Mouse (Mus musculus) testis, postnatal 14 days (tissue): ENCODE data around the gene Calm3.
A peak's percentile ranks its signal among the peaks of the same experiment; 100 is the strongest.

Experiments used
- DNase-seq: peaks from one replicate; pipeline ENCODE4 v3.0.0; 2021; ENCODE audit warnings: low spot score

Calm3 gene

DNA sequence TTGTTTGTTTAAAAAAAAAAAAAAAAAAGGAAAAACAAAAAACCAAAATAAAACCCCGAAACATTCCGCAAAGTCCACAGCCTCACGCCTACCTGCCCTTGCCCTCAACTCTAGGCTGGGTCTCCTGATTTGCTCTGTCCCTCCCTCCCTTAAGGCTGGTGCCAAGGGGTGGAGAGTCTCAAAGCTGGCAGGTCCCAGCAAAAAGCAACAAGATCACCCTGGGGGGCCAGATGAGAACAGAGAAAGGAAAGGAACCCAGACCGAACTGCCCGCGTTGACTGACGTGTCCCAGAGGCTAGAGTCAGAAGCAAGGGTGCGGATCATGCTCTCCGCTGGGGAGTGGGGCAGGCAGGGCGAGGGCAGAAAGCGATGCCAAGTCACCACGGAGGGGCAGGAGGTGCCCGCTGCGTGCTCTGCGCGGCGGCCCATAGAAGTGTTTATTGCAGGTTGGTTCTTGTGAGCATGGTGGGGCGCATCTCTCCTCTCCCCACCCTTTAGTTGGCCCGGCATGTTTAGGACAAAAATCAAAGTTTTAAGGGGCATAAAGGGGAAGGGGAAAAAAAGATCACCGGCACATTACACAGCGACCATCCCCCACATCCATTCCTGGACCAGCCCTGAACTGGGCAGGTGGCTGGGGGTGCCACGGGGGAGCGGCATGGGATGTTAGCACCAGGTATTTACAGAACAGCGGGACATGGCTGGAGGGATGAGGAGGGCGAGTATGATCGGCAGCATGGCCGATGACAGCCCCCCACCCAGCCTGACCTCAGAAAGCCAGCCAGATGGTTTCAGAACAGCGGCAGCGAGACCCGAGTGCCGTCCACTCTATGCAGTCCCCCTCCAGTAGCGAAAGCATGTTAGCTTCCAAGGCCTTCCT lies 8.2 kb downstream of the Calm3 start:
- DNase-seq = no peak

GRCm38 (mm10) chr7:16914453-16915343 lies 9.2 kb downstream of the Calm3 start:
- DNase-seq = no peak

GRCm38 (mm10) chr7:16913806-16914452 lies 10.0 kb downstream of the Calm3 start:
- DNase-seq = peak; percentile 35

DNA sequence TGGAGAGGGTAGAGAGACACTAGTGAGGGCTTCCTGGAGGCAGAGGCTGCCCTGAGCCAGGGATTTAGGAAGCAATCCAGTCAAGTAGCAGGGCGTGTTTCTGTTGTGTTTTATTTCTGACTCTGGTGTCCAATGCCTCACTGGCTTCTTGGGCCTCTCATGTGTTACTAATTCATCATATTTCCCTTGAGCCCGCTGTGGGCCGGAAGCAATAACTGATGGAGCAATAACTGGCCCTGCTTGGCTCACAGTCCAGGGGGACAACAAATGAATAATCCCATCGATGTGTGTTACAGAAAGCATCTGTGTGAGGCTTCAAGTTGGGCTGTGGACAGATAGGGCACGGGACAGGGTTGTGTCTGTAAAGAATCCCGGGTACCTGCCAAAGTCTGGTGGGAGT lies 11.6 kb downstream of the Calm3 start:
- DNase-seq = no peak

DNA sequence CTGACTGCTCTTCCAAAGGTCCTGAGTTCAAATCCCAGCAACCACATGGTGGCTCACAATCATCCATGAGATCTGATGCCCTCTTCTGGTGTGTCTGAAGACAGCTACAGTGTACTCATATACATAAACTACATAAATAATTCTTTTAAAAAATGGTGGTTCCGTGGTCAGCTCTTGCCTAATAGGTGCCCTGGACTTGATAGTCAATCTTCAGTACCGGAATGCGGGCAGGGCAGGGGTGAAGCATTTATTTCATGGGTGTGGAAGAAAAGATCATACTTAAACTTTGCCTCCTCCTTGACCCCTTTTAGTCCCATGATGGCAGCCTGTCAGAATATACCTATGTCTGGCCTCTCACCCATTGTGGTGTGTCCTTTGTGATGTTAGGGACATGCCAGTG lies 12.0 kb downstream of the Calm3 start:
- DNase-seq = no peak

GRCm38 (mm10) chr7:16909909-16910308 lies 14.0 kb downstream of the Calm3 start:
- no peak for DNase-seq

- no peak for DNase-seq
Measured at GRCm38 (mm10) chr7:16908859-16909258, 15.1 kb downstream of the Calm3 start.

DNA sequence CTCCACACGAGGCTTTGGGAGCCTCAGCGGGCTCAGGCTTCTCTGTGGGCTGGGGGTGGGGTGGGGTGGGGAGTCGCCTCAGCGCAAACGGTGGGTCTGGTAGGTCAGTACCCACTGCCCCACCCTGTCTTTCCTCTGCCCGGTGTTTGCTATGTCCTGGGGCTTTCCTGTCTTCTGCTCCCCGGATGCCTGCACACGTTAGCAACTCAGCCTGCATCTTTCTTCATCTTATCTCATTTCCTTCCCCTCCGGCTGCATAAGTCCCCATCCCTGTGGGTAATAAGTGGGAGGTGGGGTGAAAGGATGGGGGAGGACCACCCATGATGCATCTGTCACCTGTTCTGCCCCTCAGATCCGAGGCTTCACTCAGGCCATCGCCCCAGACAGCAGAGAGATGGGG lies 15.5 kb downstream of the Calm3 start:
- DNase-seq = no peak

DNA sequence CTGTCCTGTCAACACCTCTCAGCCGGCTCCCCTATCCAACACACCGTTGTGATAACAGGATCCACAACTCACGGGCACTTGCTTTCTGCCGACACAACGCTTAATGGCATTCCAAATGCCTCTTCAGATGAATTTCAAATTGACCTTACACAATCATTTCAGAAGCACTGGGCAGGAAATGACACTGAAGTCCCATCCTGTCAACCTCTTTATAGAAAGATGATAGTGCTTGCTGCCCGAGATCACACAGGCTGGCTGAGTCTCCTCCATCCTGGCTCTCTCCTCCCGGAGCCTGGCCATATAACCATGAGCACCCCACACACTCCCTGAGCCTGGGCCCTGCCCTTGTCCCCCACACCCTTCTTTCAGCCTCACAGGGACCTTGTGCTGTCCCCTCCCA lies 16.1 kb downstream of the Calm3 start:
- no peak for DNase-seq

GRCm38 (mm10) chr7:16906889-16907559 lies 16.9 kb downstream of the Calm3 start:
- no peak for DNase-seq

- DNase-seq = no peak
Measured at GRCm38 (mm10) chr7:16906281-16906680, 17.6 kb downstream of the Calm3 start, which contains the start of gene Ptgir. Gene Ptgir, plus strand, starts transcription at chr7:16906490.

DNA sequence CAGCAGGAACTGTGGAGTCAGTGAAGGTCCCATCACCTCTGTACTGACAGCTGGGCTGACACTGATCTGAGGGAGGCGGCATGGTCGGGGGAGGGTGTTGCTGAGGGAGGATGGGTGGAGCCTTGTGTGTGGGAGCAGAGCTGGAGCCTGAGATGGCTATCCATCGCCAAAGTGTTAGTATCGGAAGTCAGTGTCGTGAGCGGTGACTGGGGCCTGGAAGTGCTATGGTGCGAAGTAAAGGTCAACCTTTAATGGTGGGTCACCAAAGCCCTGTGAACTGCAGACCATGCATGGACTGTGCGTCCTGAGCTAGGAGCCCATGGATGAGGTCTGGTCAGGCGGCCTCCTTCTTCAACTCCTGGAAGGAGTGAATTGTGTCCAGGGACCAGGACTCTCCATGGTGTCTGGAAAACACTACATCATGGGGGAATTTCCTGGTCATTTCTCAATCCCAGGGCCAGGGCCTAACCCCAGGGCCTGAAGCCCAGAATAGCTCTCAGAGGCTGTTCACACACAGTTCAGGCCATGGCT lies 18.4 kb downstream of the Calm3 start:
- DNase-seq = peak; percentile 26

GRCm38 (mm10) chr7:16904120-16904675 lies 19.7 kb downstream of the Calm3 start:
- no peak for DNase-seq

DNA sequence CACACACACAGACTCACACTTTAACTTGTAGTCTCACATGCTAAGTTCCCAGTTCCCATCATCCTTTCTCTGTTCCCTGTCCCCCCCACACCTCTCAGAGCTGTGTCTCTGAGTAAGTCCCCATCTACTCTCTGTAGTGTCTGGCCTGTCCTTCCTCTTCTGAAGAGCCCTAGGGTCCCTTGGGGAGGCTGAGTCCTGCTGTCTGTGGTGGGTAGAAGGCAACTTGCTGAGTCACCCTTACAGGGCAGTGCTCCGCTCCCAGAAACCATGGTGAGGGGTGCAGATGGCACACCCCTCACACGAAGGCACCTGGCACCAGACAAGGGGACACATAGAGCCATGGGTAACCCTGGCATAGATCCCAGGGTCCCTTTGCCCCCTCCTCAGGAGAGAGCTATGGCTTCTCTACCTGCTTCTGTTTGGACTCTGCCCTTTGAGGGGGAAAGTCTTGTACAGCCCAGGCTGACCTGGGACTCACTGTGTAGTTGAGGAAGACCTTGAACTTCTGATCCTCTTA lies 20.4 kb downstream of the Calm3 start:
- DNase-seq = no peak

DNA sequence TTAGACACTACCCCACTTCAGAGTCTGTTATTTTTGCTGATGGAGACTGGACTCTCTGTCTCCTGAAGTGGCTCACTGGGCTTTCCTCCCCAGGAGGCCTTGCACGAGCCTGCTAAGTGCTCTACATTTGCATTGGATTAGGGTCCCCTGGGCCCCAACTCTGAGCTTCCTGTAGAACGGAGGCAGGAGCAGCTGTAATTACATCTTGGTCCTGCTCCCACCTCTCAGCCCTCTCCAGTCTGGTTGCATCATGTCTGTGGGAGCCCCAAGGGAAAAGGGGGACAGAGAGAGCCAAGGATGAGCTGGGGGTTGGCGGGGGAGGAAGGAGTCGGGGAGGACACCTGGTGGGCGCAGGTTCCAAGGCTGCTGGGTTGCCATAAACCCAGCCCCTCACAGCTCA lies 23.4 kb downstream of the Calm3 start:
- DNase-seq = no peak

DNA sequence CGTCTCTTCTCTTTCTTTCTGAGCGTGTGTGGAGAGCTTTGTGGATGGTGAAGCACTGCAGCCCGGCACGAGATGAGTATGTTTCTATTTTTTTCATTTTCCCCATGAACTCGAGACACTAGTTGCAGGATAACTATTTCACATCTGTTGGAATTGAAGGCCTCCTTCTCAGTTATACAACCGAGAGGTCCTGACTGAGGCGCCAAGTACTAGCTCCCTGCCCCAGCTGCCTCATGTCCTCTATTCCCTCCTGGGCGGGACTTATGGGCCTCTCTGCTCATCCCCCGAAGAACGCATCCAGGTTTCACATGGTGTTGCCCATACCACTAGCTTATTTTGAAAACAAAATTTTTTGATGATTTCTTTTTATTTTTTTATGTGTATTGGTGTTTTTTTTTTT lies 28.4 kb downstream of the Calm3 start:
- no peak for DNase-seq

DNA sequence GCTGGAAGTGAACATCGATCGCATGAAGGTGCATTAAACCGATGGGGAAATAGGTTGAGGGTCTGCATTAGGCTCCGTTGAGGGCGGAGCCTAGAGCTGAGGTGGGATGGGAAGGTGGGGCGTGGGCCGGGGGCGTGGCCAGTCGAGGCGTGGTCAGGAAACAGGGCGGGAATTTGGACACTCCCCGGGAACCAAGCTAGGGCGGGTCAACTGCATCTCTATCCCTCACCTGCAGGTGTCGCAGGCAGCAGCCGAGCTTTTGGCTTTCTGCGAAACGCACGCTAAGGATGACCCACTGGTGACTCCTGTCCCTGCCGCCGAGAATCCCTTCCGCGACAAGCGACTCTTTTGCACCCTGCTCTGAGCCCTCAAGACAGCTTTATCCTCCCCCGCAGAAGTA lies 28.9 kb downstream of the Calm3 start:
- DNase-seq = peak; percentile 70

- peak; percentile 47 for DNase-seq
Measured at GRCm38 (mm10) chr7:16894279-16894678, 29.6 kb downstream of the Calm3 start.

DNA sequence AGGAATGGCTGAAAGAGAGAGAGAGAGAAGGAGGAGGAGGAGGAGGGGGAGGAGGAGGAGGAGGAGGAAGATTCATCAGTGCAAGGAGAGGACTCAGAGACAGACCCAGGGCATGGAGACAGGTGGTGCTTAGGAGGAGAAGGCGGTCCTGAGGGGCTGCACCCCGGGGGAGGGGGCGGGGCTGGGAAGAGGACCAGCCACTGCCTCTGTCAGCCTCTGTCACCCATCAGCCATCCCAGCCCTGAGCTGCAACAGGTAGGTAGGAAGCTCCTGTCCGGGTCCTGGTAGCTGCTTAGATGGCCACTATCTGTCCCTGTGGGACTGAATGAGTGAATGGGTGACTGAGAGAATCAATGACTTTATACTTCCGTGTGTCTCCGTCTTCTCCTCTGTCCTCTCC lies 30.3 kb downstream of the Calm3 start:
- DNase-seq = no peak

DNA sequence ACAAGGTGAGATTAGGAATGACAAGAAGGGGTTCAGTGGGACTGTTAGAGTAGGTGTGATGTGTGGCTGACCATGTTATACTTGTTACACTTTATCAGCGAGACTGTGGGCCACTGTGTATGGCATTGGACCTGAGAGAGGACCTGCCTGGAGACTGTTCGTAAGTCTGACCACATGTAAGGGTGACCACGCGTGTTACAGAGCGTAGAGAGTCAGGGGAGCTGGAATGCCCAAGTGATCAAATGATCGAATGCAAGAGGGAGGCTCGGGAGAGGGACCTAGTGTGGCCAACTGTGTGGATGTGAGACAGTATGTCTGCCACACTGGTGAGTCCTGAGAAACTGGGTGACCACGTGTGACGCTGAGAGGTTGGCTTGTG lies 31.6 kb downstream of the Calm3 start:
- DNase-seq = no peak
